Mouse (Mus musculus) bone marrow macrophage, adult 2 months (primary cell): ENCODE measurements around the gene Anks1b.

Experiments
- CTCF ChIP-seq: IDR thresholded peaks from 2 replicates; pipeline ENCODE4 v1.5.1; 2012; ENCODE audit warnings: low read depth, mild to moderate bottlenecking, low read length, moderate library complexity
- POLR2A ChIP-seq: IDR thresholded peaks from 2 replicates; pipeline ENCODE4 v1.6.1; 2012; ENCODE audit warnings: mild to moderate bottlenecking, low read depth, low read length, borderline replicate concordance

- TF ChIP-seq CTCF (no peak), POLR2A (no peak)
Observed at GRCm38 (mm10) chr10:89838834-89839233, 34.5 kb upstream of the Anks1b start.
